Mouse (Mus musculus): Measurements from ENCODE around the gene 4930507D05Rik.
"Not testable (repeated sequence)": the region's sequence is repeated elsewhere in the genome, so short reads cannot be mapped to it uniquely, and the experiment has no call there.

4930507D05Rik gene

GRCm38 (mm10) chr10:62449364-62450279 is at the start of gene 4930507D05Rik, which contains the start of gene Supv3l1:
TSS of gene 4930507D05Rik (plus strand) at chr10:62449489.
TSS of gene Supv3l1 (minus strand) at chr10:62449738.
- DNase-seq (ENCODE audit: extremely low spot score, low read depth, low spot score) = peak; percentile 98

- no peak for DNase-seq (ENCODE audit: extremely low spot score, low read depth, low spot score)
These were observed 47.6 kb upstream of the 4930507D05Rik start for GRCm38 (mm10) chr10:62401641-62402111.

- no peak for DNase-seq (ENCODE audit: extremely low spot score, low read depth, low spot score)
These were observed 44.4 kb upstream of the 4930507D05Rik start for GRCm38 (mm10) chr10:62404901-62405300.

- no peak for DNase-seq (ENCODE audit: extremely low spot score, low read depth, low spot score)
These were observed 38.3 kb upstream of the 4930507D05Rik start for GRCm38 (mm10) chr10:62410943-62411342.

- no peak for DNase-seq (ENCODE audit: extremely low spot score, low read depth, low spot score)
These were observed 37.6 kb upstream of the 4930507D05Rik start for GRCm38 (mm10) chr10:62411431-62412410.

GRCm38 (mm10) chr10:62412906-62413605 is 36.2 kb upstream of the 4930507D05Rik start:
- no peak for DNase-seq (ENCODE audit: extremely low spot score, low read depth, low spot score)

GRCm38 (mm10) chr10:62413606-62413982 is 35.7 kb upstream of the 4930507D05Rik start:
- no peak for DNase-seq (ENCODE audit: extremely low spot score, low read depth, low spot score)

GRCm38 (mm10) chr10:62418831-62419356 is 30.4 kb upstream of the 4930507D05Rik start:
- no peak for DNase-seq (ENCODE audit: extremely low spot score, low read depth, low spot score)

- no peak for DNase-seq (ENCODE audit: extremely low spot score, low read depth, low spot score)
These were observed 29.9 kb upstream of the 4930507D05Rik start for GRCm38 (mm10) chr10:62419422-62419821.

GRCm38 (mm10) chr10:62420399-62420798 is 28.9 kb upstream of the 4930507D05Rik start:
- no peak for DNase-seq (ENCODE audit: extremely low spot score, low read depth, low spot score)

- no peak for DNase-seq (ENCODE audit: extremely low spot score, low read depth, low spot score)
These were observed 28.2 kb upstream of the 4930507D05Rik start for GRCm38 (mm10) chr10:62421127-62421526.

- no peak for DNase-seq (ENCODE audit: extremely low spot score, low read depth, low spot score)
These were observed 27.0 kb upstream of the 4930507D05Rik start, which contains the start of gene Hkdc1 for GRCm38 (mm10) chr10:62422255-62422654. TSS of gene Hkdc1 (minus strand) at chr10:62422491.

GRCm38 (mm10) chr10:62425081-62425871 is 24.0 kb upstream of the 4930507D05Rik start:
- DNase-seq (ENCODE audit: extremely low spot score, low read depth, low spot score) = no peak

- DNase-seq (ENCODE audit: extremely low spot score, low read depth, low spot score) = no peak
These were observed 18.9 kb upstream of the 4930507D05Rik start for GRCm38 (mm10) chr10:62430427-62430826.

GRCm38 (mm10) chr10:62450280-62450640 is 971 bp downstream of the 4930507D05Rik start:
- DNase-seq (ENCODE audit: extremely low spot score, low read depth, low spot score) = no peak

- DNase-seq (ENCODE audit: extremely low spot score, low read depth, low spot score) = not testable (repeated sequence)
These were observed 2.7 kb downstream of the 4930507D05Rik start for GRCm38 (mm10) chr10:62452001-62452400.

- no peak for DNase-seq (ENCODE audit: extremely low spot score, low read depth, low spot score)
These were observed 12.0 kb downstream of the 4930507D05Rik start for GRCm38 (mm10) chr10:62461321-62461720.

GRCm38 (mm10) chr10:62469736-62470135 is 20.4 kb downstream of the 4930507D05Rik start:
- DNase-seq (ENCODE audit: extremely low spot score, low read depth, low spot score) = no peak

- DNase-seq (ENCODE audit: extremely low spot score, low read depth, low spot score) = no peak
These were observed 21.8 kb downstream of the 4930507D05Rik start for GRCm38 (mm10) chr10:62471105-62471504.

Data from hindlimb bud, embryonic 11.5 days (tissue).